Mouse (Mus musculus): ENCODE measurements around the gene Rin2. TPM values are rescaled to one million over a fixed set of nuclear protein-coding genes. Genes with fewer than 3 reads are reported as not detected.

Gene Rin2
- total and polyA plus RNA-seq, 3 experiments, result 0.05 to 0.10 (median 0.08) TPM

DNA sequence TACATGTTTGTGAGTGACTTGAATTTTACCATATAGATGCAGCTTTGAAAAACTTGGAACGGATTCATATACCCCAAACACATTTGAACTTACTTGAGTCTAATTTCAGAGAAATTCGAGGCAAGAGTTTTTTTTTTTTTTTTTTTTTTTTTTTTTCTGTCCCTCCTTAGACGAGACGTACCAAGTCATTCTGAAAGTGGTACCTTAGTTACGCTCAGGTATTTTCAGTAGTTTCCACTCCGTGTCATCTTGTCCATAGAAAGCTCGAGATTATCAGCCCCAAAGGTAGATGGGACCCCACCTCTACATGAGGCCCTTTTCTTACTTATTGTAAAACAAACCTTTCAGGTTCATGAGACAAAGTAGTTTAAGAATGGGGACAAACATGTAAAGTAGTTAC, 55.9 kb downstream of the Rin2 start:
- 0 out of 2 replicates have a peak overlapping the region, but pooled peaks have one; percentile 38 for H3K4me2 ChIP-seq (ENCODE audit: insufficient read depth, low read depth, poor library complexity, severe bottlenecking)

DNA sequence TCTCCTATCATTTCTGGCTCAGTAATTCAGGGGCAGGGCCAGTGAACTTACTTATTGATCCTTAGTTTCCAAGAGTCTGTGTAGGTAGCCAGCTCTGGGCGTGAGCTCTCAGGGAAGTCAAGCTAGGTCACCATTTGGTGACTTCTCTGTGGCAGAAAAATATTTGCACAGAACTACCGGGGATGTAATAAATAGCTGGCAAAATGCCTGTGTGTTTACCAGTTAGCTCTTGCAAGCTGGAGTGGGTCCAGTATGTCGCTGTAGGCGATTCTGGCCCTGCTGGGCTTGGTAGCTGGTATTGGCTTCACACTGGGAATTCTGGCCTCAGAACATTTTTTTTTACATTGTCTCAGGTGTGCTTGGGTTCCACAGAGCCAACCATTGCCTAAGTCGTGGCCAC, 60.1 kb downstream of the Rin2 start:
- Histone ChIP-seq H3K4me2 (ENCODE audit: insufficient read depth, low read depth, poor library complexity, severe bottlenecking) (no peak overlapping the region), H3K4me1 (ENCODE audit: control insufficient read depth in 1 of 2, insufficient read depth in 2 of 2) (peaks cover 0 to 3% of the 10 kb centered on the region in 2 experiments; a peak in 1 of 4 replicates), H3K36me3 (replicated peaks in 1 of 2; ENCODE audit: control insufficient read depth in 1 of 2, insufficient read depth in 1 of 2, low read length in 1 of 2) (no peaks in the 10 kb centered on the region), H3K27ac (ENCODE audit: insufficient read depth, low read depth) (no peak overlapping the region), H3K9ac (ENCODE audit: insufficient read depth, low read depth) (no peak overlapping the region), H3K79me2 (replicated peaks; ENCODE audit: control insufficient read depth, extremely low read depth, insufficient read depth, poor library complexity, severe bottlenecking) (no peaks in the 10 kb centered on the region), H3K9me3 (replicated peaks; ENCODE audit: low read length) (no peaks in the 10 kb centered on the region), H3K27me3 (replicated peaks) (no peaks in the 10 kb centered on the region), H3K4me3 (replicated peaks in 1 of 3; ENCODE audit: low read depth in 2 of 3, low read length in 2 of 3, poor library complexity in 1 of 3) (no peak overlapping the region)
- dilution Hi-C loops (cut with MboI; ENCODE audit: extremely low pct_ligation_motif_present, extremely low pct_unique_long_range_greater_than_20kb, low sequenced_read_pairs) (no loop called here), in situ Hi-C loops (cut with MboI; ENCODE audit: low pct_ligation_motif_present, low pct_unique_long_range_greater_than_20kb, low sequenced_read_pairs) (no loop called here)
- no peak for DNase-seq (ENCODE audit: extremely low read depth)
- no peak for TF ChIP-seq JUN (IDR thresholded peaks at IDR 0.05; ENCODE audit: insufficient read depth, low read depth, low read length)
- TF ChIP-seq MAFK (IDR thresholded peaks at IDR 0.05; ENCODE audit: insufficient replicate concordance, low read length), result no peak

More for the DNA sequence above, 55.9 kb downstream of the Rin2 start:
- peaks cover 0 to 3% of the 10 kb centered on the region in 2 experiments; a peak in 1 of 4 replicates for H3K4me1 ChIP-seq (ENCODE audit: control insufficient read depth in 1 of 2, insufficient read depth in 2 of 2)
- dilution Hi-C loops (cut with MboI; ENCODE audit: extremely low pct_ligation_motif_present, extremely low pct_unique_long_range_greater_than_20kb, low sequenced_read_pairs), result no loop called here
- no peaks in the 10 kb centered on the region for H3K9me3 ChIP-seq (replicated peaks; ENCODE audit: low read length)
- no peak overlapping the region for H3K27ac ChIP-seq (ENCODE audit: insufficient read depth, low read depth)
- no peaks in the 10 kb centered on the region for H3K36me3 ChIP-seq (replicated peaks in 1 of 2; ENCODE audit: control insufficient read depth in 1 of 2, insufficient read depth in 1 of 2, low read length in 1 of 2)
- H3K9ac ChIP-seq (ENCODE audit: insufficient read depth, low read depth), result no peak overlapping the region
- no peak for DNase-seq (ENCODE audit: extremely low read depth)
- no peaks in the 10 kb centered on the region for H3K27me3 ChIP-seq (replicated peaks)
- H3K79me2 ChIP-seq (replicated peaks; ENCODE audit: control insufficient read depth, extremely low read depth, insufficient read depth, poor library complexity, severe bottlenecking), result no peaks in the 10 kb centered on the region
- TF ChIP-seq NRF1 (IDR thresholded peaks at IDR 0.05; ENCODE audit: low read depth, low read length), result no peak
- no peak for TF ChIP-seq MYC (IDR thresholded peaks at IDR 0.05; ENCODE audit: low read depth, low read length)
- TF ChIP-seq MAZ (IDR thresholded peaks at IDR 0.05; ENCODE audit: low read depth, low read length), result no peak
- TF ChIP-seq CTCF (conservative IDR thresholded peaks at IDR 0.05 in 1 of 2, IDR thresholded peaks at IDR 0.05 in 1 of 2; ENCODE audit: low read depth in 2 of 2, low read length in 2 of 2), result no peak
- TF ChIP-seq SIN3A (IDR thresholded peaks at IDR 0.05; ENCODE audit: low read length), result no peak
- TF ChIP-seq CHD2 (IDR thresholded peaks at IDR 0.05; ENCODE audit: low read length), result no peak
- no peak for TF ChIP-seq USF1 (IDR thresholded peaks at IDR 0.05; ENCODE audit: low read depth, low read length)
- no peak for TF ChIP-seq POLR2AphosphoS2 (IDR thresholded peaks at IDR 0.05; ENCODE audit: low read depth, low read length)
- TF ChIP-seq JUN (IDR thresholded peaks at IDR 0.05; ENCODE audit: insufficient read depth, low read depth, low read length), result peak; percentile 17; the same call in 1 of the 2 replicates
- no peak for TF ChIP-seq MAX (IDR thresholded peaks at IDR 0.05; ENCODE audit: low read length)
- TF ChIP-seq RCOR1 (conservative IDR thresholded peaks at IDR 0.05; ENCODE audit: low read depth, low read length), result no peak
- no peak for TF ChIP-seq TCF12 (IDR thresholded peaks at IDR 0.05; ENCODE audit: low read depth, low read length)
- no peak for TF ChIP-seq USF2 (conservative IDR thresholded peaks at IDR 0.05; ENCODE audit: low read depth, low read length)
- TF ChIP-seq ZNF384 (IDR thresholded peaks at IDR 0.05; ENCODE audit: low read depth, low read length), result peak; percentile 95
- TF ChIP-seq JUND (conservative IDR thresholded peaks at IDR 0.05; ENCODE audit: low read depth, low read length), result peak; percentile 74
- TF ChIP-seq ZC3H11A (IDR thresholded peaks at IDR 0.05; ENCODE audit: low read depth, low read length), result no peak
- peak; percentile 64; the same call in 1 of the 2 replicates for TF ChIP-seq IRF4 (IDR thresholded peaks at IDR 0.05; ENCODE audit: low read depth, low read length)
- TF ChIP-seq MAFK (IDR thresholded peaks at IDR 0.05; ENCODE audit: insufficient replicate concordance, low read length), result no peak
- peak; percentile 43 for TF ChIP-seq EP300 (IDR thresholded peaks at IDR 0.05; ENCODE audit: low read length)
- no peak for TF ChIP-seq GABPA (IDR thresholded peaks at IDR 0.05; ENCODE audit: insufficient replicate concordance, low read depth, low read length)
- TF ChIP-seq ETS1 (conservative IDR thresholded peaks at IDR 0.05; ENCODE audit: low read depth, low read length), result no peak
- TF ChIP-seq MEF2A (IDR thresholded peaks at IDR 0.05; ENCODE audit: borderline replicate concordance, low read depth, low read length), result no peak
- in situ Hi-C loops (cut with MboI; ENCODE audit: low pct_ligation_motif_present, low pct_unique_long_range_greater_than_20kb, low sequenced_read_pairs), result no loop called here
- H3K4me3 ChIP-seq (replicated peaks in 1 of 3; ENCODE audit: low read depth in 2 of 3, low read length in 2 of 3, poor library complexity in 1 of 3), result no peak overlapping the region
